Mouse (Mus musculus): ENCODE measurements around the gene Traf7. TPM values are rescaled to one million over a fixed set of nuclear protein-coding genes. Genes with fewer than 3 reads are reported as not detected.

The Traf7 gene
- polyA plus RNA-seq, 1 experiment from 2014 or later, result 84.2 TPM

GRCm38 (mm10) chr17:24559146-24559545, 31.4 kb upstream of the Traf7 start:
- Histone ChIP-seq H3K27ac (peak overlapping the region; percentile 81), H3K4me2 (0 out of 2 replicates have a peak overlapping the region, but pooled peaks have one; percentile 1), H3K4me1 (peaks cover 35% of the 10 kb centered on the region), H3K36me3 (no peaks in the 10 kb centered on the region), H3K9ac (no peak overlapping the region), H3K9me3 (no peaks in the 10 kb centered on the region), H3K4me3 (replicated peaks) (no peak overlapping the region), H3K27me3 (replicated peaks) (no peaks in the 10 kb centered on the region)
- 47% methylated on average over 3 of the region's 3 CpGs for WGBS
- peak; percentile 57; the same call in 1 of the 2 replicates for ATAC-seq (ENCODE audit: insufficient read depth, low FRiP score, low read depth)

GRCm38 (mm10) chr17:24558600-24559099, 30.9 kb upstream of the Traf7 start:
- WGBS, result 36% methylated on average over 4 of the region's 4 CpGs
- Histone ChIP-seq H3K4me3 (replicated peaks) (no peak overlapping the region), H3K27ac (peak overlapping the region; percentile 81), H3K4me2 (0 out of 2 replicates have a peak overlapping the region, but pooled peaks have one; percentile 11), H3K27me3 (replicated peaks) (no peaks in the 10 kb centered on the region), H3K4me1 (peaks cover 35% of the 10 kb centered on the region), H3K9me3 (no peaks in the 10 kb centered on the region), H3K36me3 (no peaks in the 10 kb centered on the region), H3K9ac (no peak overlapping the region)
- ATAC-seq (ENCODE audit: insufficient read depth, low FRiP score, low read depth), result peak; percentile 56; the same call in 1 of the 2 replicates

GRCm38 (mm10) chr17:24557091-24557490, 29.4 kb upstream of the Traf7 start:
- Histone ChIP-seq H3K9me3 (no peaks in the 10 kb centered on the region), H3K27me3 (replicated peaks) (no peaks in the 10 kb centered on the region), H3K36me3 (no peaks in the 10 kb centered on the region), H3K4me2 (no peak overlapping the region), H3K4me3 (replicated peaks) (no peak overlapping the region), H3K27ac (peak overlapping the region; percentile 81), H3K4me1 (peaks cover 39% of the 10 kb centered on the region), H3K9ac (no peak overlapping the region)
- WGBS, result 70% methylated on average over 7 of the region's 7 CpGs
- ATAC-seq (ENCODE audit: insufficient read depth, low FRiP score, low read depth), result no peak; the same call in 1 of the 2 replicates

- H3K36me3 ChIP-seq, result no peaks in the 10 kb centered on the region
- H3K4me2 ChIP-seq, result peak overlapping the region; percentile 66
- no peaks in the 10 kb centered on the region for H3K27me3 ChIP-seq (replicated peaks)
- H3K4me3 ChIP-seq (replicated peaks), result peak overlapping the region; percentile 78
- H3K9ac ChIP-seq, result peak overlapping the region; percentile 84
- no peaks in the 10 kb centered on the region for H3K9me3 ChIP-seq
- peak overlapping the region; percentile 95; the same call in 1 of the 2 replicates for H3K27ac ChIP-seq
- ATAC-seq (ENCODE audit: insufficient read depth, low FRiP score, low read depth), result no peak
- WGBS, result 47% methylated on average over 3 of the region's 3 CpGs
- peaks cover 21% of the 10 kb centered on the region for H3K4me1 ChIP-seq
Observed at GRCm38 (mm10) chr17:24551050-24551444, 23.3 kb upstream of the Traf7 start.

GRCm38 (mm10) chr17:24550416-24551049, 22.8 kb upstream of the Traf7 start:
- H3K27ac ChIP-seq, result peak overlapping the region; percentile 95
- H3K4me1 ChIP-seq, result peaks cover 19% of the 10 kb centered on the region
- peak overlapping the region; percentile 78 for H3K4me3 ChIP-seq (replicated peaks)
- 1% methylated on average over 44 of the region's 44 CpGs for WGBS
- H3K4me2 ChIP-seq, result peak overlapping the region; percentile 66
- no peaks in the 10 kb centered on the region for H3K27me3 ChIP-seq (replicated peaks)
- ATAC-seq (ENCODE audit: insufficient read depth, low FRiP score, low read depth), result peak; percentile 72
- no peaks in the 10 kb centered on the region for H3K9me3 ChIP-seq
- peak overlapping the region; percentile 84 for H3K9ac ChIP-seq
- H3K36me3 ChIP-seq, result no peaks in the 10 kb centered on the region

- Histone ChIP-seq H3K4me1 (peaks cover 19% of the 10 kb centered on the region), H3K9ac (peak within 1 kb of the TSS; percentile 84), H3K27me3 (replicated peaks) (no peaks in the 10 kb centered on the region), H3K36me3 (no peaks in the 10 kb centered on the region), H3K9me3 (no peaks in the 10 kb centered on the region), H3K4me3 (replicated peaks) (peak within 1 kb of the TSS; percentile 78), H3K27ac (peak within 1 kb of the TSS; percentile 95), H3K4me2 (peak within 1 kb of the TSS; percentile 66)
- ATAC-seq (ENCODE audit: insufficient read depth, low FRiP score, low read depth), result peak; percentile 94
- WGBS, result 0% methylated on average over 67 of the region's 72 CpGs
Observed at GRCm38 (mm10) chr17:24549618-24550415, 22.1 kb upstream of the Traf7 start, which contains the start of gene Pkd1. Gene Pkd1, plus strand, starts transcription at chr17:24549834.

- Histone ChIP-seq H3K27ac (peak overlapping the region; percentile 78), H3K4me2 (peak overlapping the region; percentile 66), H3K9me3 (no peaks in the 10 kb centered on the region), H3K9ac (peak overlapping the region; percentile 30; the same call in 1 of the 2 replicates), H3K4me3 (replicated peaks) (peak overlapping the region; percentile 78), H3K27me3 (replicated peaks) (no peaks in the 10 kb centered on the region), H3K4me1 (peaks cover 19% of the 10 kb centered on the region), H3K36me3 (no peaks in the 10 kb centered on the region)
- ATAC-seq (ENCODE audit: insufficient read depth, low FRiP score, low read depth), result peak; percentile 6; the same call in 1 of the 2 replicates
- WGBS, result 2% methylated on average over 23 of the region's 23 CpGs
Observed at GRCm38 (mm10) chr17:24548921-24549617, 21.3 kb upstream of the Traf7 start.

- H3K9ac ChIP-seq, result peak overlapping the region; percentile 30; the same call in 1 of the 2 replicates
- 22% methylated on average over 9 of the region's 9 CpGs for WGBS
- peaks cover 19% of the 10 kb centered on the region for H3K4me1 ChIP-seq
Observed at GRCm38 (mm10) chr17:24548435-24548834, 20.7 kb upstream of the Traf7 start.

GRCm38 (mm10) chr17:24546234-24546633, 18.5 kb upstream of the Traf7 start:
- no peaks in the 10 kb centered on the region for H3K36me3 ChIP-seq
- 67% methylated on average over 3 of the region's 3 CpGs for WGBS
- H3K9me3 ChIP-seq, result no peaks in the 10 kb centered on the region
- no peak overlapping the region for H3K4me3 ChIP-seq (replicated peaks)
- no peaks in the 10 kb centered on the region for H3K27me3 ChIP-seq (replicated peaks)
- no peak for ATAC-seq (ENCODE audit: insufficient read depth, low FRiP score, low read depth)
- no peak overlapping the region for H3K4me2 ChIP-seq
- no peak overlapping the region for H3K9ac ChIP-seq
- no peak overlapping the region for H3K27ac ChIP-seq
- 0 out of 2 replicates have a peak, but pooled peaks cover 6% of the 10 kb centered on the region for H3K4me1 ChIP-seq

More at GRCm38 (mm10) chr17:24548435-24548834, 20.7 kb upstream of the Traf7 start:
- no peaks in the 10 kb centered on the region for H3K27me3 ChIP-seq (replicated peaks)
- H3K36me3 ChIP-seq, result no peaks in the 10 kb centered on the region
- H3K27ac ChIP-seq, result peak overlapping the region; percentile 78; the same call in 1 of the 2 replicates
- H3K4me2 ChIP-seq, result peak overlapping the region; percentile 66
- H3K9me3 ChIP-seq, result no peaks in the 10 kb centered on the region
- peak overlapping the region; percentile 78 for H3K4me3 ChIP-seq (replicated peaks)
- no peak for ATAC-seq (ENCODE audit: insufficient read depth, low FRiP score, low read depth)

- whole genome bisulfite sequencing, result 74% methylated on average over 2 of the region's 2 CpGs
- Histone ChIP-seq H3K36me3 (no peaks in the 10 kb centered on the region), H3K4me1 (no peaks in the 10 kb centered on the region), H3K9me3 (no peaks in the 10 kb centered on the region), H3K4me3 (replicated peaks) (no peak overlapping the region), H3K4me2 (no peak overlapping the region), H3K27ac (no peak overlapping the region), H3K9ac (no peak overlapping the region), H3K27me3 (replicated peaks) (no peaks in the 10 kb centered on the region)
- ATAC-seq (ENCODE audit: insufficient read depth, low FRiP score, low read depth), result no peak
Observed at GRCm38 (mm10) chr17:24545247-24545646, 17.5 kb upstream of the Traf7 start.

- no peak overlapping the region for H3K4me3 ChIP-seq (replicated peaks)
- 20% methylated on average over 12 of the region's 12 CpGs for WGBS
- no peaks in the 10 kb centered on the region for H3K36me3 ChIP-seq
- no peak for ATAC-seq (ENCODE audit: insufficient read depth, low FRiP score, low read depth)
- H3K27me3 ChIP-seq (replicated peaks), result no peaks in the 10 kb centered on the region
- no peak overlapping the region for H3K9ac ChIP-seq
- no peak overlapping the region for H3K27ac ChIP-seq
- H3K9me3 ChIP-seq, result no peaks in the 10 kb centered on the region
- H3K4me2 ChIP-seq, result no peak overlapping the region
- H3K4me1 ChIP-seq, result no peaks in the 10 kb centered on the region
Observed at GRCm38 (mm10) chr17:24544613-24545012, 16.9 kb upstream of the Traf7 start.
